Mouse (Mus musculus) CD4-positive naive resting alpha-beta T cell, adult 76 days (primary cell): ENCODE measurements around the gene Gm15140. TPM values are rescaled to one million over a fixed set of nuclear protein-coding genes. Genes with fewer than 3 reads are reported as not detected.

ENCODE experiments used
- total RNA-seq: library from RNA; stranded (reverse); gene quantifications from one replicate; pipeline ENCODE4 v1.2.4, GENCODE M21; 2023

Gm15140 gene
- not detected for total RNA-seq

DNA sequence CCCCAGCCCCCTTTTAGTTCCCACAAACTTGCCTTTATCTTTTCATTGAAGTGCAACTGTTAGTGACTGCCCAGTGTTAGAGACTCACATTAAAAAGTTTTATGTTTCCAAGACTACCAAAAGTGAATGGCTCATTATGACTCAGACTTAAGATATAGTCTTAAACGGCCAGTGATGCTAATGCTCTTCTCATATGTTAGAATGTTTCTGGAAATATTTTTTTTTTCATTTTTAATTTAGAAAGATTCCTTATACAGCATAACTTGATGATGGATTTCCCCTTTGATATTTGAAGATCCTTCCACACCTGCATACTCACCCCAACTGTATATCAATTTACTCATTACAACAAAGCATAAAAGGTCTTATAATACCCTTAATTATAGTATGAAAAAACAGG, at the start of gene Gm15140:
TSS of gene Gm15140 (minus strand) at position 101 of the 400 bp plus-strand sequence.

Other genes with a start within 250 kb of the Gm15140 start
- not detected for gene Samt1, start 108.0 kb downstream of the Gm15140 start, total RNA-seq
- not detected for gene 4921511M17Rik, start 86.9 kb downstream of the Gm15140 start, total RNA-seq
- not detected for gene Gm10057, start 65.6 kb downstream of the Gm15140 start, total RNA-seq
- gene 4930524N10Rik, start 222.7 kb upstream of the Gm15140 start, total RNA-seq: not detected